Mouse (Mus musculus) testis, postnatal 10 days (tissue): ENCODE measurements around the gene Dgkb.

ENCODE experiments used
- DNase-seq: peaks from one replicate; pipeline ENCODE4 v3.0.0; 2021; ENCODE audit warnings: low spot score

Gene Dgkb

GRCm38 (mm10) chr12:38596416-38597062 is 779.0 kb downstream of the Dgkb start:
- DNase-seq, result no peak

GRCm38 (mm10) chr12:38598096-38598495 is 780.6 kb downstream of the Dgkb start:
- DNase-seq, result no peak

- DNase-seq, result no peak
These were observed 782.8 kb downstream of the Dgkb start for GRCm38 (mm10) chr12:38600165-38600845.

DNA sequence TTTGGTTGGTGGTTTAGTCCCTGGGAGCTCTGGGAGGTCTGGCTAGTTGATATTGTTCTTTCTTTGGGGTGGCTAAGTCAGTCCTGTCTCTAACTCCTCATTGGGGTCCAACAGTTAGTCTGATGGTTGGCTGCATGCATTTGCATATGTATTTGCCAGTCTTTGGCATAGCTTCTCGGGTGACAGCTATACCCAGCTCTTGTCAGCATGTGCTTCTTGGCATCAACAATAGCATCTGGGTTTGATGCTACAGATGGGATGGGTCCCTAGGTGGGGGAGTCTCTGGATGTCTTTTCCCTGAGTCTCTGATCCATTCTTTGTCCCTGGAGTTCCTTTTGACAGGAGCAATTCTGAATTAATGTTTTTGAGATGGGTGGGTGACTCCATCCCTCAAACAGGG is 790.6 kb downstream of the Dgkb start:
- DNase-seq, result no peak

DNA sequence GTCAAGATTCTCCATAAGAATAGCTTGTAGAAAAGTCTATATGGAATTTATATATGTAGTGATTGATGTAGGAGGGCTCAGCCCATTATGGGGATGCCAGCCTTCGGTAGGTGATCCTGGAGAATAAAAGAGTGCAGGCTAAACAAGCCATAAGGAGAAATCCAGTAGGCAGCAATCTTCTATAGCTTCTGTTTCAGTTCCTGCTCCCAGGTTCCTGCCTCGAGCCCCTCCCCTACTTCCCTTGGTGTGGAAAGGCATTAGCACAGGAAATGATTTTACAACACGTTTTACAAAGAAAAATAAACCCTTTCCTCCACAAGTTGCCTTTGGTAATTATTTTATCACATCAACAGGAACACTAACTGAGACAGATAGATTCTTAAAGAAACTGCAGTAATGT is 850.7 kb downstream of the Dgkb start:
- no peak for DNase-seq
